Mouse (Mus musculus) kidney, adult 10 weeks (tissue): Measurements from ENCODE around the gene Klk8. TPM values are rescaled to one million over a fixed set of nuclear protein-coding genes. Genes with fewer than 3 reads are reported as not detected.

Experiments
- polyA plus RNA-seq: library from polyadenylated mRNA; stranded (reverse); fragments of 350-450 nt; fragmentation: Illumina TruSeq; extraction: RNeasy Lipid Tissue Mini Kit (QIAGEN cat#74804); gene quantifications from one replicate; pipeline ENCODE4 v1.2.3, GENCODE M21; 2014; ENCODE audit warnings: low read depth, low replicate concordance

Klk8 gene
- polyA plus RNA-seq = not detected

GRCm38 (mm10) chr7:43797333-43797769, at the start of gene Klk8:
TSS of gene Klk8 (plus strand) at chr7:43797577.

GRCm38 (mm10) chr7:43768597-43768996, 28.8 kb upstream of the Klk8 start, which contains the start of gene Klk12:
TSS of gene Klk12 (plus strand) at chr7:43768897.

GRCm38 (mm10) chr7:43774364-43774763, 23.0 kb upstream of the Klk8 start, which contains the start of gene Klk11:
TSS of gene Klk11 (plus strand) at chr7:43774604.

GRCm38 (mm10) chr7:43780746-43781145, 16.6 kb upstream of the Klk8 start, which contains the start of gene Klk10:
TSS of gene Klk10 (plus strand) at chr7:43781035.

GRCm38 (mm10) chr7:43791591-43791990, 5.8 kb upstream of the Klk8 start, which contains the start of gene Klk9:
TSS of gene Klk9 (plus strand) at chr7:43791891.

GRCm38 (mm10) chr7:43810994-43811393, 13.6 kb downstream of the Klk8 start, which contains the start of gene Klk7:
TSS of gene Klk7 (plus strand) at chr7:43811294.

GRCm38 (mm10) chr7:43824199-43824598, 26.8 kb downstream of the Klk8 start, which contains the start of gene Klk6:
TSS of gene Klk6 (plus strand) at chr7:43824499.

GRCm38 (mm10) chr7:43841701-43842100, 44.3 kb downstream of the Klk8 start, which contains the start of gene Klk5:
TSS of gene Klk5 (plus strand) at chr7:43841971.

Other genes starting within 250 kb of the Klk8 start
- gene Zfp658, start 235.3 kb upstream of the Klk8 start, polyA plus RNA-seq = 1.6 TPM
- gene Zfp719, start 218.0 kb upstream of the Klk8 start, polyA plus RNA-seq = 13.8 TPM
- gene Zfp819, start 190.4 kb upstream of the Klk8 start, polyA plus RNA-seq = not detected
- gene Ceacam18, start 162.9 kb upstream of the Klk8 start, polyA plus RNA-seq = not detected
- 0.32 TPM for gene Siglece, start 137.4 kb upstream of the Klk8 start, polyA plus RNA-seq
- 1.4 TPM for gene Ctu1, start 125.6 kb upstream of the Klk8 start, polyA plus RNA-seq
- not detected for gene Klk14, start 107.2 kb upstream of the Klk8 start, polyA plus RNA-seq
- gene Klk13, start 85.0 kb upstream of the Klk8 start, polyA plus RNA-seq = not detected
- not detected for gene Klk12, start 28.7 kb upstream of the Klk8 start, polyA plus RNA-seq
- gene Klk11, start 23.0 kb upstream of the Klk8 start, polyA plus RNA-seq = not detected
- not detected for gene Klk10, start 16.5 kb upstream of the Klk8 start, polyA plus RNA-seq
- not detected for gene Klk9, start 5.7 kb upstream of the Klk8 start, polyA plus RNA-seq
- gene Klk7, start 13.7 kb downstream of the Klk8 start, polyA plus RNA-seq = not detected
- gene Klk6, start 26.9 kb downstream of the Klk8 start, polyA plus RNA-seq = not detected
- gene Klk5, start 44.4 kb downstream of the Klk8 start, polyA plus RNA-seq = not detected
- not detected for gene Klk4, start 83.6 kb downstream of the Klk8 start, polyA plus RNA-seq
- not detected for gene Klk15, start 136.2 kb downstream of the Klk8 start, polyA plus RNA-seq
- gene Klk1b8, start 153.1 kb downstream of the Klk8 start, polyA plus RNA-seq = 0.57 TPM
- not detected for gene Klk1b1, start 169.2 kb downstream of the Klk8 start, polyA plus RNA-seq
- 0.97 TPM for gene Klk1b9, start 178.5 kb downstream of the Klk8 start, polyA plus RNA-seq
- not detected for gene Klk1b11, start 198.3 kb downstream of the Klk8 start, polyA plus RNA-seq
- not detected for gene Klk1b26, start 214.6 kb downstream of the Klk8 start, polyA plus RNA-seq